Mouse (Mus musculus) embryonic facial prominence, embryonic 13.5 days (tissue): ENCODE data around the gene Panx1. TPM values are rescaled to one million over a fixed set of nuclear protein-coding genes. Genes with fewer than 3 reads are reported as not detected.

ENCODE experiments used
- ATAC-seq: fragments of 200-750 bp; cut with Nextera tagmentation; 2 replicates; pipeline ENCODE4 v1.8.0; 2017; ENCODE audit warnings: low read depth; ENCODE audit not compliant: insufficient number of reproducible peaks, insufficient read depth, low FRiP score, low TSS enrichment
- H3K27ac ChIP-seq: fragments of 300-500 bp; sonication (generic); 2 replicates; pipeline ENCODE4 v1.5.1; 2015; ENCODE audit warnings: moderate library complexity, mild to moderate bottlenecking, inconsistent platforms
- H3K27me3 ChIP-seq: fragments of 300-500 bp; sonication (generic); 2 replicates; pipeline ENCODE4 v1.6.1; 2015; ENCODE audit warnings: mild to moderate bottlenecking, inconsistent platforms
- H3K36me3 ChIP-seq: fragments of 300-500 bp; sonication (generic); 2 replicates; pipeline ENCODE4 v1.6.1; 2015; ENCODE audit warnings: mild to moderate bottlenecking, inconsistent platforms
- H3K4me1 ChIP-seq: fragments of 300-500 bp; sonication (generic); 2 replicates; pipeline ENCODE4 v1.6.1; 2015; ENCODE audit warnings: inconsistent platforms
- H3K4me2 ChIP-seq: fragments of 300-500 bp; sonication (generic); 2 replicates; pipeline ENCODE4 v1.6.1; 2015; ENCODE audit warnings: moderate library complexity, mild to moderate bottlenecking, inconsistent platforms
- H3K4me3 ChIP-seq: fragments of 300-500 bp; sonication (generic); 2 replicates; pipeline ENCODE4 v1.5.1; 2015; ENCODE audit warnings: mild to moderate bottlenecking, inconsistent platforms
- H3K9ac ChIP-seq: fragments of 300-500 bp; sonication (generic); 2 replicates; pipeline ENCODE4 v1.6.1; 2015; ENCODE audit warnings: mild to moderate bottlenecking, inconsistent platforms
- H3K9me3 ChIP-seq: fragments of 300-500 bp; sonication (generic); 2 replicates; pipeline ENCODE4 v1.6.1; 2016; ENCODE audit warnings: inconsistent platforms
- WGBS: fragments of 180-500 bp; shearing (Covaris S2); methylation state at CpG from one replicate; pipeline ENCODE4 v1.1.7; 2015; ENCODE audit warnings: mixed read lengths; 5-methylcytosine and 5-hydroxymethylcytosine counted together
- polyA plus RNA-seq: library from polyadenylated mRNA; unstranded; fragments of >200 nt; fragmentation: Nextera tagmentation; extraction: Ambion mirVana; gene quantifications from 2 replicates; pipeline ENCODE4 v1.2.1, GENCODE M21; 2015

The Panx1 gene
- polyA plus RNA-seq = 49.5 and 52.7 TPM in 2 replicates

DNA sequence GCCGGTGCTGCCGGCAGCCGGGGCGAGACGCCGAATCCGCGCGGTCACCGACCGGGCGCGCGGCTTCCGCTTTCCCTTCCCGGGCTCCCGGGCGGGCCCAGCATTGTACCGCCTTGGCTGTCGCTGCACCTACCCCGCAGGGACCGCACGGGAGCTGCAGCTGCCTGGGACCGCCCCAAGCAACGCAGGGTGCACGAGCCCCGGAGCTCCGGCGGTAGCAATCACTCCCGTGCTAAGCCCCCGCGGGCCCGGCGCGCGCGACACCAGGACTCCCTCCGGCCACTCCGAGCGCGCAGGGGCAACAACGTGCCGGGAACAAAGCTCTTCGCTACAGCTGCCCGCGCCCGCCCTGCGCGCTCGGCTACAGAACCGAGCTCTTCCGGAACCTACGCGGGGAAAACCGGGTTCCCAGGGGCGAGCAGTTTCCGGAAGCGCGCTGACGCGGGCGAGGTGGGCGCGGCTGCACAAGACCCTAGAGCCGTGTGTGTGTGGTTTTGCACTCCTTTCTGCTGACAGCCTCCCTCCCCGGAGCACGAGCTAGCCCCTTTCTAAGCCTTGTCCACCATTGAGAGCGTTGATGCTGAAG lies at the start of gene Panx1:
Gene Panx1 (minus strand): TSS at position 395 of the 586 bp plus-strand sequence.
- Histone ChIP-seq H3K4me3 (peak within 1 kb of the TSS; percentile 86), H3K9me3 (no peaks in the 10 kb centered on the region), H3K27me3 (no peaks in the 10 kb centered on the region), H3K27ac (peak within 1 kb of the TSS; percentile 87), H3K36me3 (peaks cover 2% of the 10 kb centered on the region; the same call in 1 of the 2 replicates), H3K4me1 (peaks cover 26% of the 10 kb centered on the region), H3K4me2 (peak within 1 kb of the TSS; percentile 73), H3K9ac (peak within 1 kb of the TSS; percentile 92)
- ATAC-seq = peak; percentile 82
- 0% methylated on average over 66 of the region's 68 CpGs for WGBS

DNA sequence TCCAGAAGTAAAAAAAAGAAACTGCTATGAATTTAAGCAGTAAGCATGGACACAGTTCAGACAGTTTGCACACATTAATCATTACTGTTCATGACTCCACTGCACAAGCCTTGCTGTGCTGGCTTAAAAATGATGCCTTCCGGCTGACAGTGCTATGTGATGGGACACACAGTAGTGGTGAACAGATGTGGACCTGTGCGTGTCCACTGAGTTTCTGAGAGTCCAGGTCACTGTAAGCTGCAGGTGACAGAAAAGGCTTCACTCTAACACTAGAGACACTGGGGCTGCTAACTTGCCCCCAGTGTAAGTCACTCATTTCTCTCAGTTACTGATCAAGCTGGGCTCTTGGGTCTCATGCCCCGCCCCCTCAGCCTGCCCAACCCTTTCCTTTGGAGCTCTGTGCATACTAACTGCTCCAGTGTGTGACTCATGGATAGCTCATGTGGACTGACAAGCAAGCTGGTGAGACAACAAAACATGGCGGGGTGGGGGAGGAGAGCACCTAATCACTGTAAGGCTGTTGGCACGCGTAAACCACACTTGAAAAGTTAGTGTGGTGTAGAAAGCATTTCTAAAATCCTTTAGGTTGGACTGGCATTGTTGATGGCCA lies 23.5 kb upstream of the Panx1 start:
- no peaks in the 10 kb centered on the region for H3K36me3 ChIP-seq
- no peaks in the 10 kb centered on the region for H3K27me3 ChIP-seq
- H3K9me3 ChIP-seq = no peaks in the 10 kb centered on the region
- WGBS = 74% methylated on average over 6 of the region's 6 CpGs
- no peak for ATAC-seq
- H3K9ac ChIP-seq = no peak overlapping the region
- no peak overlapping the region for H3K4me3 ChIP-seq
- H3K4me2 ChIP-seq = no peak overlapping the region
- H3K27ac ChIP-seq = no peak overlapping the region
- H3K4me1 ChIP-seq = no peaks in the 10 kb centered on the region

DNA sequence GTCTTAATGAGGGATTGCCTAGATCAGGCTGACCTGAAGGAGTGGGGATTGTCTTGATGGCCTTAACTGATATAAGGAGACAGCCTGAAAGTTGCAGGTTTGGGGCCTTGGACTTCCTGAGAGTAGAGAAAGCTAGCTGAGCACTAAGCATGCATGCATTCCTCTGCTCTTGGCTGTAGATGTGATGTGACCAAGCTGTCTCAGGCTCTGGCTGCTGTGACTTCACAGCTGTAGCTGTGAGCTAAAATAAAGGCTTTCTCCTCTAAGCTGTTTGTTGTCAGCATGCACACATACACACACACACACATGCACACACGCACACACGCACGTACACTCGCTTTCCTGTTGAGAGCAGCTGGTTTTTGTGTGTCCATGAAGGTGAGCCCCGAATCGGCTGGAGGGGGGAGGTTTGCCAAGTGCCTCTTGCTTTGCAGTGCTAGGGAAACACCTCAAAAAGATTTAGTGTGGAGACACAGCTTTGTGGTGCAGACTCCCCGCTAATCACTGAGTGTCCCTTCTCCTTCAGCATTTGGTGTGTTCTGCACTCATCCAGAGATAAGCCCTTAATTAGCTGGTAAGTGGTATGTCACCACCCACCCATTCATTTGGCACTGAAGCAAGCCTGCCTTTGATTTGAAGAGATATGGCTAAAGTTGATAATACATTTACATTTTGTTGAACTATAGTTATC lies 22.9 kb upstream of the Panx1 start:
- H3K9ac ChIP-seq = no peak overlapping the region
- H3K27me3 ChIP-seq = no peaks in the 10 kb centered on the region
- no peak for ATAC-seq
- WGBS = 83% methylated on average over 7 of the region's 7 CpGs
- no peaks in the 10 kb centered on the region for H3K9me3 ChIP-seq
- H3K4me3 ChIP-seq = no peak overlapping the region
- H3K4me1 ChIP-seq = no peaks in the 10 kb centered on the region
- H3K27ac ChIP-seq = no peak overlapping the region
- no peaks in the 10 kb centered on the region for H3K36me3 ChIP-seq
- H3K4me2 ChIP-seq = no peak overlapping the region

DNA sequence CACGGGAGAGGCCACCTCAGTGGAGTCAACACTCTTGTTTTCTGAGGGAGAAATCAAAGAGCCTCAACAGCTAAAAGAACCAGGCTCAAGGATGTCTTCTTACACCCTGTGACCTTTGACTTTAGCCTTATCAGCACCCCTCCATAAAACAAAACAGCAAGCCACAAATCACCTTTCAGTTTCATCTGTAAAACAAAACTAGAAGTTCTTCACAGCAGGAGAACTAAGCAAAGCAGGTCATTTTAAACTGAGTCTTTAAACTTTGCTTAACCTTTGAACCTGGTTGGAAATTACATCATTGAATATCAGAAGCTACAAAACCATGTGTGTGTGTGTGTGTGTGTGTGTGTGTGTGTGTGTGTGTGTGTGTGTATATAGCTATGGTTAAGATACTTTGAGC lies 18.9 kb upstream of the Panx1 start:
- H3K4me2 ChIP-seq = no peak overlapping the region
- H3K4me3 ChIP-seq = no peak overlapping the region
- H3K27ac ChIP-seq = no peak overlapping the region
- WGBS = 19% methylated on average over 1 of the region's 1 CpGs
- H3K9ac ChIP-seq = no peak overlapping the region
- no peaks in the 10 kb centered on the region for H3K27me3 ChIP-seq
- ATAC-seq = no peak
- H3K9me3 ChIP-seq = no peaks in the 10 kb centered on the region
- no peaks in the 10 kb centered on the region for H3K36me3 ChIP-seq
- no peaks in the 10 kb centered on the region for H3K4me1 ChIP-seq

DNA sequence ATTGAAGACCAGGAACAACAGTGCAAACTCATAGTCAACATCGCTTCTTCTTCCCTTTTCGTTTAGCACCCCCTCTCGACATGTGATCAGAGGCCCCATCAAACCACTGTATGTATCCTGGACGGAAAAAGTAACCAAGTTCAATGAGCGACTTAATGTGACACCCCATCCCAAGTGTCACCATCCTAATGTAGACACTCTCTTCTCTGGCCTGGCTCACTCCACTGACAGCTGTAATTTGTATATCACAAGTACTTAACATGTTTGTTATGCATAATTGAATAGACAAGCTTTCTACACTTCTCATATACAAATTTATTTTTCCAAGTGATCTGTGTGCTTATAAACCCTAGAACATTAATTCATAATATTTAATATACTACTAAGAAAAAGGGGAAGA lies 15.6 kb upstream of the Panx1 start:
- ATAC-seq = no peak
- Histone ChIP-seq H3K9me3 (no peaks in the 10 kb centered on the region), H3K27me3 (no peaks in the 10 kb centered on the region), H3K4me1 (no peaks in the 10 kb centered on the region), H3K36me3 (no peaks in the 10 kb centered on the region), H3K27ac (no peak overlapping the region), H3K9ac (no peak overlapping the region), H3K4me3 (no peak overlapping the region), H3K4me2 (no peak overlapping the region)
- WGBS = 89% methylated on average over 5 of the region's 5 CpGs

DNA sequence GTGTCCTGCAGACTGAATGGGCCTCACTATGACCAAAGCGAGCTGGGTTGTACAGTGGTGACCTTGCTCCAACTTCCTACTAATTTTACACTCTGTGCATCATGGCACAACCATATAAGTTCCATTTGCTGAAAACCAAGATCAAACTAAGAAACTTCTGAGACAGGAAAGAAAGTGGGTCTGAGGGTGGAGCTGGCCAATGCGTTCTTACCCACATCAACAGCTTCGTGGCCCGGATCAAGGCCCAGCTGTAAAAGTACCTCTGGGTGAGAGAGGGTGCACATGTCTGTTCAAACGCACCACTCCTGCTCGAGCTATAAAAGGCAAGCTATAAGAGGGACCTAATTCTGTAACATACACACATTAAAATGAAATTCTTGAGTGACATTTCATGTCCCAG lies 14.7 kb upstream of the Panx1 start:
- Histone ChIP-seq H3K4me2 (no peak overlapping the region), H3K27ac (no peak overlapping the region), H3K4me3 (no peak overlapping the region), H3K27me3 (no peaks in the 10 kb centered on the region), H3K9me3 (no peaks in the 10 kb centered on the region), H3K4me1 (no peaks in the 10 kb centered on the region), H3K9ac (no peak overlapping the region), H3K36me3 (no peaks in the 10 kb centered on the region)
- no peak for ATAC-seq
- WGBS = 86% methylated on average over 6 of the region's 6 CpGs

DNA sequence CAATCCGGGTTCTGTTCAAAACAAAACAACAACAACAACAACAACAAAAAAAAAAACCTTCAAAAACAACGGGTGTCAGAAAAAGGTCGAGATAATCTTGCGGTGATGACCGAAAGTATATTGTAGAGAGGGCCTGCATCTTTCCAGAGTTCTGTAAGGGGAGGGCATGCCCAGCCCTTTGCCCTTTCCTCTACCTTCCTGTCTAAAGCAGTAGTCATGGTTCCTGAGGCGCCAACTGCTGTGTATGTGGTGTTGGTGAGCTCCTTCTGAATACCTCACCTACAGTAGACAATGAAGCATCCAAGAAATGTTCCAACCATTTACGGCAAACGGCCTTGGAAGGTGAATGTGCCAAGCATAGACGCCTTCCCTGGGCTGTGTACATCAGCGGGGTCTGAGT lies 462 bp upstream of the Panx1 start:
- peak overlapping the region; percentile 73 for H3K4me2 ChIP-seq
- 38% methylated on average over 10 of the region's 10 CpGs for WGBS
- H3K4me3 ChIP-seq = peak overlapping the region; percentile 86
- peak overlapping the region; percentile 87; the same call in 1 of the 2 replicates for H3K27ac ChIP-seq
- peaks cover 26% of the 10 kb centered on the region for H3K4me1 ChIP-seq
- H3K27me3 ChIP-seq = no peaks in the 10 kb centered on the region
- no peak for ATAC-seq
- H3K9ac ChIP-seq = peak overlapping the region; percentile 92
- H3K36me3 ChIP-seq = peaks cover 2% of the 10 kb centered on the region; the same call in 1 of the 2 replicates
- H3K9me3 ChIP-seq = no peaks in the 10 kb centered on the region

DNA sequence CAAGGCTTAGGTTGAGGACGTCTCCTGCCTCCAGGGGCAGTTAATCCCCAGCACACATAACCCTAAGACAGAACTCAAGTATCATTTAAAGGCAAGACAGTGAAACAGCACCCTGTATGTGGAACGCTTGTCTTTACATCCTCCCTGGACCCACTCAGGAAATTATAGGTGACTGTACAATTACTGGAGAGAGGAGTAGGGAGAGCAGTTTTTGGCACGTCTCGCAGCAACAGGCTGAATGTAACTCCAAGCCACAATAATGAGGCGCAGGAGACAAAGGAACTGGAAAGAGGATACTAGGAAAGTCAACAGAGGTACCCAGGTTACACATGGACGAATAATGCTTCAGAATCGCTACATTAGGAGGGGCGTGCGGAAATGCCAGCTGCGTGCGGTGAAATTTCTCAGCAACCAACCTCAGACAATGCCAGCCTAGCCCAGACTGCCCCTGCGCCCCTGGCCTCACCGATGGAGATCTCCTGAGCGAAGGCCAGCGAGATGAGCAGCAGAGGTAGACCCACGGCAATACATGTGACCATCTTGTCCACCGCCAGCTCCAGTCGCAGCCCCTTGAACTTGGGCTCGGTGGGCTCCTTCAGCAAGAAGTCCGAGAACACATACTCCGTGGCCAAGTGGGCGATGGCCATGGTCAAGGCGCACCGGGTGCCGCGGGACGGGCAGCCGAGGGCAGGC lies 741 bp downstream of the Panx1 start:
- Histone ChIP-seq H3K27me3 (no peaks in the 10 kb centered on the region), H3K27ac (peak overlapping the region; percentile 87), H3K36me3 (peaks cover 2% of the 10 kb centered on the region; the same call in 1 of the 2 replicates), H3K4me1 (peaks cover 26% of the 10 kb centered on the region), H3K4me3 (peak overlapping the region; percentile 86), H3K9me3 (no peaks in the 10 kb centered on the region), H3K4me2 (peak overlapping the region; percentile 73), H3K9ac (peak overlapping the region; percentile 92)
- WGBS = under 1% methylated on average over 22 of the region's 28 CpGs
- peak; percentile 10; the same call in 1 of the 2 replicates for ATAC-seq

DNA sequence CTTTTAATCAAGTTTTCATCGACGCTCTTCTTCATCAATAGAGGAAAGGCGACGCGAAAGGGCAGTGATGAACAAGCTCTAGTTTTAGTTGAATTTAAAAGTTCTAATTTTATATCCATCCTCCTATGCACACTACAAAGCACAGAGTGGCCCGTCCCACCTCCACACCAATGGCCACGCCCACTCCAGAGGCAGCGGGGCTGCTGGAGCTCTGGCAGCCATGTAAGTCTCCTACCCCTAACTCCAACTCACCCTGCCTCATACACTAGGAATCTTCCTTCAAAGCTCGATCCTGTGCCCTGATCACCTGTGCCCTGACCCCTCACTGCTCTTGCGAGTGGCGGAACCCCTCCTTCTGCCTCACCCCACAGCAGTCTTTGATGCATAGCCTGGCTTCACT lies 3.7 kb downstream of the Panx1 start:
- no peak for ATAC-seq

DNA sequence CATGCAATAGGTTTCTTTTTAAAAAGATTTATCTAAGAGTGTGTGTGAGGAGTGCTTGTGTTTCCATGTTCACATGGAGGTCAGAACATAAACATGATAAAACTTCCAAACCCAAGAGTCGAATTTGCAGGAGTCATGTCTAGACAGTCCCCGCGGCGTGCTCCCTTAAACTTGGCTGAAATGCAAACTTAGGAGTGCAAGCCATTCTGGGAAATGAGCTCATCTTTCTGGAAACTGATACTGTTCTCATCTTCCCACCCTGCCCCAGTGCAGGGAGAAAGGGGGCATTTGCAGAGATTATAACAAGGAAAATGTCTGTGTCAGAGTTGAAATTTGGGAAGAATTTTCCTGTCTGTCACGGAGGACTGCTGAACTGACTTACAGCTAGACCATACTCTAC lies 5.4 kb downstream of the Panx1 start:
- Histone ChIP-seq H3K27ac (no peak overlapping the region), H3K4me3 (no peak overlapping the region), H3K9me3 (no peaks in the 10 kb centered on the region), H3K4me2 (no peak overlapping the region), H3K4me1 (peaks cover 31% of the 10 kb centered on the region), H3K9ac (no peak overlapping the region), H3K27me3 (no peaks in the 10 kb centered on the region), H3K36me3 (peaks cover 2% of the 10 kb centered on the region; the same call in 1 of the 2 replicates)
- no peak for ATAC-seq
- 87% methylated on average over 5 of the region's 5 CpGs for WGBS

More for the DNA sequence above, 3.7 kb downstream of the Panx1 start:
- H3K9me3 ChIP-seq = no peaks in the 10 kb centered on the region
- H3K9ac ChIP-seq = no peak overlapping the region
- H3K4me3 ChIP-seq = no peak overlapping the region
- H3K4me2 ChIP-seq = no peak overlapping the region
- peaks cover 35% of the 10 kb centered on the region for H3K4me1 ChIP-seq
- 88% methylated on average over 11 of the region's 11 CpGs for whole genome bisulfite sequencing
- H3K36me3 ChIP-seq = peaks cover 2% of the 10 kb centered on the region; the same call in 1 of the 2 replicates
- no peaks in the 10 kb centered on the region for H3K27me3 ChIP-seq
- no peak overlapping the region for H3K27ac ChIP-seq

DNA sequence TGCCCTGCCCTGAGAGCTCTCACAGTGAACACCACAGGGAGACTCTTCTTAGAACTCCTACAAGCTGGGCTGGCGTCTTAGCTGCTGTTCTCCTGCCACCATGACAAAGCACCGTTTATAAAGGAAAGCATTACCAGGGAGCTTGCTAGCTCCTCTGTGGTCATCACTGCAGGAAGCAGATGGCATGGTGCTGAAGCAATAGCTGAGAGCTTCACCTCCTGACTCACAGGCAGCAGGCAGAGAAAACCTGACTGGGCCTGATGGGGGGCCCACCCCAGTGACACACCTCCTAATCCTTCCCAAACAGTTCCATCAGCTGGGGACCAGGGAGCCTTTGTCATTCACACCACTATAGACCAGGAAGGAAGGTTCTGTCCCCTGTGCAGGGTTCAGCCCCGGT lies 7.6 kb downstream of the Panx1 start:
- H3K4me2 ChIP-seq = no peak overlapping the region
- no peak overlapping the region for H3K4me3 ChIP-seq
- H3K9ac ChIP-seq = no peak overlapping the region
- no peaks in the 10 kb centered on the region for H3K27me3 ChIP-seq
- peaks cover 13% of the 10 kb centered on the region for H3K4me1 ChIP-seq
- peaks cover 6% of the 10 kb centered on the region; the same call in 1 of the 2 replicates for H3K36me3 ChIP-seq
- H3K9me3 ChIP-seq = no peaks in the 10 kb centered on the region
- 61% methylated on average over 3 of the region's 3 CpGs for WGBS
- no peak overlapping the region for H3K27ac ChIP-seq
- ATAC-seq = 0 out of 2 replicates have a peak, but pooled peaks have one; percentile 15
